Mouse (Mus musculus) ES-CJ7 (cell line): ENCODE measurements around the gene Nup98.

Experiments used
- DNase-seq: peaks from one replicate; pipeline ENCODE4 v3.0.0; 2011; ENCODE audit warnings: low read depth, low spot score

Gene Nup98

GRCm38 (mm10) chr7:102117382-102117781 lies 92.6 kb downstream of the Nup98 start:
- no peak for DNase-seq

GRCm38 (mm10) chr7:102116579-102117331 lies 93.2 kb downstream of the Nup98 start, which contains the start of gene Chrna10:
Gene Chrna10, minus strand, starts transcription at chr7:102116828.
- DNase-seq: no peak

GRCm38 (mm10) chr7:102113151-102113729 lies 96.7 kb downstream of the Nup98 start:
- DNase-seq: peak; percentile 52

GRCm38 (mm10) chr7:102109746-102110145 lies 100.2 kb downstream of the Nup98 start:
- DNase-seq: no peak

GRCm38 (mm10) chr7:102109171-102109570 lies 100.8 kb downstream of the Nup98 start, which contains the start of gene Art5:
Gene Art5, minus strand, starts transcription at chr7:102109489.
- DNase-seq: no peak

GRCm38 (mm10) chr7:102108206-102108605 lies 101.8 kb downstream of the Nup98 start:
- no peak for DNase-seq

GRCm38 (mm10) chr7:102106700-102107141 lies 103.3 kb downstream of the Nup98 start:
- DNase-seq: peak; percentile 46

GRCm38 (mm10) chr7:102104126-102104525 lies 105.8 kb downstream of the Nup98 start:
- no peak for DNase-seq

GRCm38 (mm10) chr7:102103555-102103954 lies 106.4 kb downstream of the Nup98 start:
- no peak for DNase-seq

GRCm38 (mm10) chr7:102102696-102103095 lies 107.3 kb downstream of the Nup98 start:
- DNase-seq: peak; percentile 51

GRCm38 (mm10) chr7:102102241-102102640 lies 107.7 kb downstream of the Nup98 start:
- no peak for DNase-seq

- DNase-seq: no peak
Observed at GRCm38 (mm10) chr7:102101487-102101886, 108.5 kb downstream of the Nup98 start, which contains the start of gene Art1. Gene Art1, plus strand, starts transcription at chr7:102101743.

- DNase-seq: no peak
Observed at GRCm38 (mm10) chr7:102100868-102101267, 109.1 kb downstream of the Nup98 start.

- peak; percentile 82 for DNase-seq
Observed at GRCm38 (mm10) chr7:102099760-102100661, 110.0 kb downstream of the Nup98 start.

GRCm38 (mm10) chr7:102087336-102087735 lies 122.6 kb downstream of the Nup98 start:
- DNase-seq: no peak

- no peak for DNase-seq
Observed at GRCm38 (mm10) chr7:102084041-102084696, 125.8 kb downstream of the Nup98 start.

- no peak for DNase-seq
Observed at GRCm38 (mm10) chr7:102082816-102083215, 127.2 kb downstream of the Nup98 start, which contains the start of gene Trpc2. Gene Trpc2, plus strand, starts transcription at chr7:102083116.

GRCm38 (mm10) chr7:102081784-102082183 lies 128.2 kb downstream of the Nup98 start:
- DNase-seq: no peak

- DNase-seq: no peak
Observed at GRCm38 (mm10) chr7:102080311-102080710, 129.7 kb downstream of the Nup98 start.

GRCm38 (mm10) chr7:102078517-102078916 lies 131.5 kb downstream of the Nup98 start:
- peak; percentile 53 for DNase-seq

GRCm38 (mm10) chr7:102076714-102077296 lies 133.2 kb downstream of the Nup98 start:
- DNase-seq: peak; percentile 72
